Mouse (Mus musculus): ENCODE measurements at regions not wholly inside any gene's neighbourhood (a gene's known extent, or its start where the extent isn't known, plus 50 kb on each side); places are given as distances from the start of the nearest gene placed in this dataset.
"Not testable (repeated sequence)": the region's sequence is repeated elsewhere in the genome, so short reads cannot be mapped to it uniquely, and the experiment has no call there.

DNA sequence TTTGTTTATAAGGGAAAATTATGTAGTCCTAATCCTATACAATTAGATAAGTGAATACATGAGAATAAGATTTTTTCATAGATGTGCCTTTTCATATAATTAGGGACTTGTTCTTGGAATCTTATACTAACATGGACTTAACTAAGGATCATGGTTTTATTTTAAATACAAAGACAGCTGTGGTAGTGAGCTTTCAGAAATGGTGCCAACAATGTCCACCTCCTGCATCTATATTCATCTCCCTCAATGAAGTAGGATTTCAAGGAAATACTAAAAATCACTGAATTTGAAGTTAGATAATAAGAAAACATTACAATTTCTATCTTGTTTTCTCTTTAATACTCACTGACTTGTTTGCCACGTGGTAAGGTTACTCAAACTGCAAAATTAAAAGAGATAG is 619.8 kb downstream of the Anxa1 start:
- DNase-seq (ENCODE audit: low spot score in 2 of 2): no peak

DNA sequence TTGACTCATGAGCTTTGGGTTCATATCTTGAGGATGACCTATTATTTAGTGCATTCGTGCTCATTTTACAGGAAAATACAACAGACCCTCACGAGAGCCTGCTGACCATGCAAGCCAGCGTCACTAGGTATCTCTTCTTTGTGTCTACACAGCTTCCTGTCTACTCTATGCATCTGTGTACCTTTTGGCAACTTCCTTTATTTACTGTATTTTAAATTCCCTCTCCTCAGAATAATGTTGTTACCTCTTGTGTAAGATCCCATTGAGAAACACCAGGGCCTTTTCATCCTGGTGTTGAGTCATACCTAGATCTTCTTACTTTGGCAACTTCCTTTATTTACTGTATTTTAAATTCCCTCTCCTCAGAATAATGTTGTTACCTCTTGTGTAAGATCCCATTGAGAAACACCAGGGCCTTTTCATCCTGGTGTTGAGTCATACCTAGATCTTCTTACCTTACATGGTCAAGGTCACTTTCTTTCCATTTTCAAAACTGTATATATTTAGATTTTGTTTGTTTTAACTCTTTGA is 639.1 kb upstream of the Rorb start:
- DNase-seq (ENCODE audit: low spot score in 2 of 2): not testable (repeated sequence)

DNA sequence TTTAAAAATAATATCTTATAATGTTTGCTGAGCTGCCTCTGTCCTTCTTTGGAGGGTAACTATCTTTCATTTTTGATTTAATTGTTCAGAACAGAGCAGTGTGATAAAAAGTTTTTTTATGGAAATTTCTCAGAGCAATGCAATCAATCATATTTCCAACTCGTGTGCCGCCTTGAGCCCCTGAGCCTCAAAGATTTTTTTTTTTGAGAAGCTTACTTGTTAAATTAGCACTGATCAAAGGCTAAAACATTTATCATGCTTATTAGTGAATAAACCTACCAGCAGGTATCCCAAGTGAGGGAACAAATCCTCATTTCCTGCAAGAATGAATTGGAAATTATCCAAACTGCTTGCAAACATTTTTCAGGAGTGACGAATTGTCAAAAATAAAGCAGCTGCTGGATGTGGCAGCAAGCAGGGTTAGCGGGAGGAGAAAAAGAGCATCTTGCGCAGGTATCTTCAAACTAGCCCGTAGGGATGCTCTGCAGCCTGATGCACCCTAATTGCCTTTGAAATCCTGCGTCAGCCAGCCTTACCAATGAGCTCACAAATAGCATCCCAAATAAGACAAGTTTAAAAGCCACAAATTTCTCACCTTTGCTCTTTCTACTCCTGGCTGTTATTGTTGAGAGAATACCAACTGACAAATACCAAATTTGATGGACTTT is 637.0 kb upstream of the Rorb start:
- DNase-seq (ENCODE audit: low spot score in 2 of 2): no peak

DNA sequence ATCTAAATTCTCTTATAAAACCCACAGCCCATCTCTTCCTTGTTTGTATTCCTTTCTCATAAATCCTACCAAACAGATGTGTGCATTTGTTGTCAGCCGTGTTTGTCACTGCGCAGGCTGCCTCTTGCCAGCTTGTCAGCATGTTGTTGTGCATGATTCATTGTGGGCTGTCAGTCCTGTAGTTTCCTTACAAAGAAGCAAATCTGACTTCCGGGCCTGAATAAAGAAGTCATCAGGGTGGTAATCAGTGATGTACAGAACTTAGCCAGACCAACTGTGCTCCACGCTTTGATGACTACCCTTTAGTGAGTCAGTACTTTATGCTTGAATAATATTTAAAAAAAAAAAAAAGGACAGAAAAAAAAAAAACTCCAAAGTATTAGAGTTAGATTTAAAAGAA is 608.9 kb upstream of the Rorb start:
- DNase-seq (ENCODE audit: low spot score in 2 of 2): peak; percentile 6 to 19
